Mouse (Mus musculus) spleen, adult 2 months (tissue): ENCODE data around the gene Bmyc.

Source experiments
- CTCF ChIP-seq: fragments of 200-500 bp; IDR thresholded peaks from 2 replicates; pipeline ENCODE4 v1.5.1; 2011; ENCODE audit warnings: mild to moderate bottlenecking, inconsistent platforms; ENCODE audit not compliant: insufficient read depth, insufficient read length, insufficient replicate concordance; ENCODE audit errors: extremely low read depth
- POLR2A ChIP-seq: fragments of 200-500 bp; IDR thresholded peaks from 2 replicates; pipeline ENCODE4 v1.6.1; 2011; ENCODE audit warnings: low read depth, low read length, inconsistent platforms

DNA sequence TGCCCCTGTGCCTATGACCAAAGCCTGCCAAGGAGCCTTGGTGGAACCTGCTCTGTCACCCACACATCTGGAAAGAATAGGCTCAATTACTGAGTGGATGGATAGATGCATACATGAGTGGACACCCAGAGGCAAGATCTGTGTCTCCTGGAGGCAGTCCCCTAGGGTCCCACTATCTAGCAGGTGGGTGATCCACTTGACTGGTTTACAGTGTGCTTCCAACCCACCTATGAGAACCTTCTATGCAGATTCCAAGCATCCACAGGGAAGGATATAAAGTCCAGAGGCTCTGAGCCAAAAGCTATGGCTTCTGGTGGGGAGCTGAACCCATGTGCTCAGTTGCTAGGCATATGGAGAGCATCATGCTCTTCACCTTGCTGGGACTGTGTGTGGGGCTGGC, 48.9 kb upstream of the Bmyc start, which contains the start of gene Lcn5:
- TF ChIP-seq CTCF (no peak), POLR2A (no peak)
